Comparison of ENCODE assay signal across 16 mouse cellular contexts in the genomic region with DNA sequence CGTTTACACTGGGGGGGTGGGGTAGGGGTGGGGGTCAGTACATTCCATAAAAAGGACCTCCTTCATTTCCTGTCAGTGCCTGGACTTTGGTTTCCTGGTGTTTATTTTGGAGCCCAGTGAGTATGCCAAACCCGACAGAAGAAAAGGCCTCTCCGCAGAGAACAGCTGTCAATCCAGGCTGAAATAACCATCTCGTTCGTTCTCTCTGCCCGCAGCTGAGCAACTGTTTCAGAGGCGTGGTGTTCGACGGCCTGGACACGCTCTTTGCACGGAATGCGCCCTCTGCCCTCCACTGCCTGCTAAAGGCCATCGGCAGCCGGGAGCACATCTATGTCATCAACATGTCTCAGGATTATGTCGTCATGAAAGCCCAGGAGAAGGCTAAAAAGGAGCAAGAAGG.
DNase-seq lines count a peak whose midpoint lies in the region; ATAC-seq and TF ChIP-seq lines count a peak whose summit lies in the region.
"Had no signal": no experiment of that assay in that cellular context is flagged by ENCODE, and none has a peak within 500 bp of the region (broad histone marks: within the 10 kb centered on the region; RNA-seq: fewer than 3 reads in every experiment).

No protein-coding gene starts in this region.

- no peak overlapping the region for H3K9ac ChIP-seq in kidney, postnatal 0 days (ENCODE audit: low read depth, low read length)
- no peak overlapping the region for H3K9ac ChIP-seq in ES-E14 (ENCODE audit: insufficient read depth, low read depth, low read length, poor library complexity, severe bottlenecking)
- H3K9ac ChIP-seq in intestine, embryonic 15.5 days: no peak overlapping the region
- H3K9ac ChIP-seq: forebrain, embryonic 13.5 days had no signal

- no peak overlapping the region for H3K4me2 ChIP-seq in kidney, postnatal 0 days (ENCODE audit: low read length)
- H3K4me2 ChIP-seq in intestine, embryonic 15.5 days (replicated peaks): no peak overlapping the region
- H3K4me2 ChIP-seq: forebrain, embryonic 13.5 days; midbrain, embryonic 11.5 days had no signal

- no peak overlapping the region for H3K27ac ChIP-seq in kidney, postnatal 0 days
- peak overlapping the region; percentile 13; the same call in 1 of the 2 replicates for H3K27ac ChIP-seq in ES-E14 (ENCODE audit: insufficient read depth, low read depth, low read length, poor library complexity, severe bottlenecking)
- no peak overlapping the region for H3K27ac ChIP-seq in intestine, embryonic 15.5 days
- H3K27ac ChIP-seq: forebrain, embryonic 13.5 days; heart, adult 2 months had no signal

- H3K4me3 ChIP-seq in kidney, postnatal 0 days (replicated peaks; ENCODE audit: low read depth, low read length): no peak overlapping the region
- no peak overlapping the region for H3K4me3 ChIP-seq in ES-E14 (ENCODE audit: insufficient read depth in 1 of 2, low read depth in 1 of 2, low read length in 2 of 2, poor library complexity in 1 of 2, severe bottlenecking in 1 of 2)
- no peak overlapping the region for H3K4me3 ChIP-seq in intestine, embryonic 15.5 days (replicated peaks)
- H3K4me3 ChIP-seq: forebrain, embryonic 13.5 days; heart, adult 2 months had no signal

- no peak for ATAC-seq in kidney, postnatal 0 days (replicated peaks; ENCODE audit: low FRiP score, low read depth)
- peak; percentile 80 for ATAC-seq in intestine, embryonic 15.5 days
- ATAC-seq in megakaryocyte-erythroid progenitor cell, adult 5-6 weeks (replicated peaks; ENCODE audit: low FRiP score, low TSS enrichment, poor library complexity, severe bottlenecking): no peak
- ATAC-seq: forebrain, embryonic 13.5 days; hindbrain, embryonic 16.5 days had no signal

- no peaks in the 10 kb centered on the region for H3K36me3 ChIP-seq in kidney, postnatal 0 days (ENCODE audit: insufficient read depth, low read length)
- H3K36me3 ChIP-seq in ES-E14 (ENCODE audit: control insufficient read depth, insufficient read depth, low read length, poor library complexity, severe bottlenecking): no peaks in the 10 kb centered on the region
- H3K36me3 ChIP-seq in intestine, embryonic 15.5 days: no peaks in the 10 kb centered on the region

- H3K4me1 ChIP-seq in kidney, postnatal 0 days (replicated peaks; ENCODE audit: insufficient read depth, low read length): no peaks in the 10 kb centered on the region
- H3K4me1 ChIP-seq in ES-E14 (ENCODE audit: control insufficient read depth in 2 of 2, insufficient read depth in 2 of 2, low read length in 2 of 2, poor library complexity in 1 of 2): peaks cover 3 to 9% of the 10 kb centered on the region in 2 experiments; a peak in 3 of 4 replicates
- 0 out of 2 replicates have a peak, but pooled peaks cover 9% of the 10 kb centered on the region for H3K4me1 ChIP-seq in intestine, embryonic 15.5 days (replicated peaks)
- H3K4me1 ChIP-seq: forebrain, embryonic 13.5 days had no signal

- no peak for TF ChIP-seq CTCF in kidney, postnatal 0 days (IDR thresholded peaks at IDR 0.05; ENCODE audit: low read depth)

- WGBS in kidney, postnatal 0 days: 33% methylated on average over 15 of the region's 15 CpGs
- WGBS in intestine, embryonic 15.5 days: 37% methylated on average over 15 of the region's 15 CpGs

- in situ Hi-C loops in ES-E14 (cut with MboI; ENCODE audit: low sequenced_read_pairs in 2 of 2, unreplicated experiment in 2 of 2): no loop called here

- no peaks in the 10 kb centered on the region for H3K27me3 ChIP-seq in kidney, postnatal 0 days (ENCODE audit: insufficient read depth, low read length)
- 0 out of 2 replicates have a peak, but pooled peaks cover 2% of the 10 kb centered on the region for H3K27me3 ChIP-seq in intestine, embryonic 15.5 days (replicated peaks)
- H3K27me3 ChIP-seq: forebrain, embryonic 13.5 days had no signal

- H3K9me3 ChIP-seq in kidney, postnatal 0 days (replicated peaks; ENCODE audit: low read length): no peaks in the 10 kb centered on the region
- H3K9me3 ChIP-seq in ES-E14 (ENCODE audit: control insufficient read depth, insufficient read depth, low read depth, low read length): no peaks in the 10 kb centered on the region
- H3K9me3 ChIP-seq in intestine, embryonic 15.5 days: no peaks in the 10 kb centered on the region
- H3K9me3 ChIP-seq: forebrain, embryonic 13.5 days had no signal

- DNase-seq in kidney, postnatal 0 days (ENCODE audit: low spot score): peak; percentile 3
- DNase-seq in kidney, adult 9 months: no peak
- no peak for DNase-seq in ES-E14 (ENCODE audit: low read depth, low spot score)
- peak; percentile 11 for DNase-seq in mesoderm, embryonic 11.5 days (ENCODE audit: low read depth, low spot score)
- no peak for DNase-seq in spleen, postnatal 14 days (ENCODE audit: low spot score in 2 of 2)
- DNase-seq: adrenal gland, postnatal 14 days; cerebellum, adult 9-11 months; heart, adult 2 months; lung, adult 2 months; right cerebral cortex, postnatal 25 days; thymus, postnatal 4 days had no signal

TF ChIP-seq in ES-E14, 5 proteins besides CTCF, POLR2A, EP300 and RAD21:
- TF ChIP-seq ZC3H11A (IDR thresholded peaks at IDR 0.05; ENCODE audit: borderline replicate concordance, low read depth, low read length) (no peak), CHD2 (IDR thresholded peaks at IDR 0.05; ENCODE audit: low read depth, low read length) (no peak), MAFK (IDR thresholded peaks at IDR 0.05; ENCODE audit: insufficient read depth, low read depth, low read length) (no peak), ZNF384 (IDR thresholded peaks at IDR 0.05; ENCODE audit: low read depth, low read length) (no peak), HCFC1 (IDR thresholded peaks at IDR 0.05; ENCODE audit: borderline replicate concordance, insufficient read depth, low read length) (no peak)

Comparison
In these comparisons a context has a peak if more than half of its experiments do, and no peak if none do; other contexts are left out.
1. DNase-seq: peak in kidney, postnatal 0 days (single experiment) and mesoderm, embryonic 11.5 days (single experiment); none in kidney, adult 9 months (single experiment), ES-E14 (single experiment) and spleen, postnatal 14 days (0 of 2).